13 mouse cellular contexts compared by ENCODE assay signal in genomic region chr11:36512468-36512867, GRCm38 (mm10).
"Had no signal": no experiment of that assay in that cellular context is flagged by ENCODE, and none has a peak within 500 bp of the region (broad histone marks: within the 10 kb centered on the region; RNA-seq: fewer than 3 reads in every experiment).

No protein-coding gene starts in this region.

- ATAC-seq: inflammation-experienced regulatory T-cells, adult 6 months; intestine, embryonic 16.5 days had no signal

- H3K9me3 ChIP-seq: liver, embryonic 13.5 days; neural tube, embryonic 13.5 days had no signal

- H3K4me1 ChIP-seq: liver, embryonic 13.5 days had no signal

- H3K27ac ChIP-seq: liver, embryonic 13.5 days; neural tube, embryonic 13.5 days had no signal

- H3K9ac ChIP-seq: liver, embryonic 13.5 days; neural tube, embryonic 13.5 days had no signal

- H3K4me2 ChIP-seq: liver, embryonic 13.5 days; neural tube, embryonic 13.5 days had no signal

- H3K27me3 ChIP-seq: liver, embryonic 13.5 days; neural tube, embryonic 13.5 days had no signal

- DNase-seq: kidney, adult 18-20 months; kidney, adult 9 months; kidney, postnatal 14 days; kidney, postnatal 4 days; liver, embryonic 13.5 days; lung, adult 2 months; lung, postnatal 14 days; lung, postnatal 4 days; thymus, adult 18-20 months; thymus, postnatal 36 days had no signal

- H3K4me3 ChIP-seq: liver, embryonic 13.5 days; neural tube, embryonic 13.5 days had no signal

- H3K36me3 ChIP-seq: liver, embryonic 13.5 days had no signal
